Mouse (Mus musculus): Measurements from ENCODE around the gene Zkscan16.

Zkscan16 gene

DNA sequence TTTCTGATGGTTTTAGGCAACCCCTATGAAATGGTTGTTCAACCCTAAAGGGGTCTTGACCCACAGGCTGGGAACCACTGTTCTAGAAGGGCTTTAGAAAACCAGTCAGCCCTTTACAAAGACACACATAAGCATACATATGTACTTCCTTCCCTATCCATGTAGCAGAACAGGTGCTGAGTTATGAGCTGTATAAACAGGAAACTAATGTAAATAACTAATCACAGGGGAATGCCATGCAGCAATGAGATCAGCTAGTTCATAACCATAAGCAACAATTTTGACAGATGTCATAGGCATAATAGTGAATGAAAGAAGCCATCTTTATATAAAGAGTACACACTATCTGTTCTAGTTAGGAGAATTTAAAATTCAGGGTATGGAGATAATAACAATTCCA, 1.8 kb upstream of the Zkscan16 start:
- DNase-seq (ENCODE audit: low spot score) = no peak

DNA sequence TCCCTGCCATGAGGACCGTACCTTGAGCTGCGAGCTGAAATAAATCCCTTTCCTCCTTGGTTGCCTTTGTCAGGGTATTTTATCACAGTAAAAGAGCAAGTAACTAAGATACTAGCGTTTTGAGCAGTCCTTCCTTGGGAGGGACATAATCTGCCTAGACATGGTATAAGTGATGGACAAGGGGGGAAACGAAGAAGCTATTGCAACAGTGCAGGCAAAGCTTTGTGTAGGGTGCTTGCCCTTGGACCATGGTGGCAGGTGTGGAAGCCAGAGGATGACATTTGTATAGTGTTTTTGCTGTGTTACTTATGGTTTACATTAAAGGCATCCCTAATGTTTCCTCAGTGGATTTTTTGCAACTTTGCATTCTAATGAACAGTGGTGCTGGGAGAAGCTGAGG, 486 bp upstream of the Zkscan16 start:
- DNase-seq (ENCODE audit: low spot score) = no peak

DNA sequence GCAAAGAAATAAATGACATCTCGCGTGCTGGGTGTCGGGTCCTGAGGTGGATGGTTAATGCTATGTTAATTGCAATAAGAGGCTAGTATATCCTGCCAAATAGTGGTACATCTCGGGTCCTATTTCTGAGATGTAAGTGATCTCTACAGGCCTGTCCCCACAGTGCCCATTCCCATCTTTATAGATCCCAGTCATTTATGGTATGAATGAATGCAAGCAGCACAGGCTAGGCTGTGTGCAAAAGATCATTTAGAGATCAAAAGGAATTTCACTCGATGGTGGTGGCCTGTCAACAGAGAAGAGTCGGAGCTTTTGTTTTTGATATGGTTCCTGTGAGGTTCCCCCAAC, 752 bp downstream of the Zkscan16 start:
- no peak for DNase-seq (ENCODE audit: low spot score)

DNA sequence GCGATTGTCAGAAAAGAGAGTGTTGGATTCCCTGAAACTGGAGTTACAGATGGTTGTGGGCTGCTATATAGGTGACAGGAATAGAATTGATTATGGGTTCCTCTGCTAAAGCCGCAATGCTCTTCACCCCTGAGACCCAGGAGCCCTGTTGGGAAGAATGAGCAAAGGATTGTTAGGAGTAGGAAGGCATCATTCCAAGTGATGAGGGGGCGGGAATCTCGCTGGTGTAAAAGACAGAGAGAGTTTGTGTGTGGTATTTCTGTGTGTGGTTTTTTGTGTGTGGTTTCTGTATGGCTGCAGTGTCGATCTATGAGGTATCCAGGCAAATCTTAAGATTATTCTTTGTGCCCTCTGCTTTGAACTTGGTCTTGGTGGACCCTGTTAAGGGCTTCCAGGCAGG, 1.3 kb downstream of the Zkscan16 start:
- no peak for DNase-seq (ENCODE audit: low spot score)

DNA sequence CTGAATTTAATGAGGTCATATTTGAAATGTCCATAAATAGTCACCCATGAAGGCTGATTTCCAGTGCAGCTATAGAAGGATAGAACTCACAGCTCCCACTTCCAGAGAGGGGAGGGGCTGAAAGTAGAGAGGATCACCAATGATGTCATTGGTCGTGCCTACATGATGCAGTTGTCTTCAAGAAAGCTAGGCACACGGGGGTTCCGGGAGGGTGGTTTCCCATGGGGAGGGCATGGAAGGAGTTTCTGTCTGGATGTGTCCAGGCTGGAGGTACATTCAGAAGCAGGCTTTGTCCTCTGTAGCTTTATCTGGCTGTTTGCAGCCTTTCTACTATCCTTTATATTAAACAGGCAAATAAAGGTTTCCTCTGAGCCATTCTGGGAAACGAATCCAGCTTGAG, 5.0 kb downstream of the Zkscan16 start:
- no peak for DNase-seq (ENCODE audit: low spot score)

DNA sequence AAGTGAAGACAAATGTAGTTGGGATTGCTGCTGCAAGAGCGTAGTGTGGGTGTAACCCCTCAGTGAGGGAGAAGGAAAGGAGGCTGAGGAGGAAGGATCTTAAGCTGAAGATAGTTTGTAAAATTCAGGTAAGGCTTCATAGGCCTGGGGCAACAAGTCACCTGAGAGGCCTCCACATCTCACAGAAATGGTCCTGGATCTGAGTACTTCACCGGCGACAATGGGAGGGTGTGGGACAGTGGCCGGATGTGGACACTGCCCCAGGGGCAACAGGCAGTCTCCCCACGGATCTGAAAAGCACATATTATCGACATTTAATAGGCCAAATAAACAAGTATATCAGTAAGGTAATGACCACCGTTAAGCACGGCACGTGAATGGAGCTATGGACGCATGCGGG, 9.2 kb downstream of the Zkscan16 start:
- no peak for DNase-seq (ENCODE audit: low spot score)

DNA sequence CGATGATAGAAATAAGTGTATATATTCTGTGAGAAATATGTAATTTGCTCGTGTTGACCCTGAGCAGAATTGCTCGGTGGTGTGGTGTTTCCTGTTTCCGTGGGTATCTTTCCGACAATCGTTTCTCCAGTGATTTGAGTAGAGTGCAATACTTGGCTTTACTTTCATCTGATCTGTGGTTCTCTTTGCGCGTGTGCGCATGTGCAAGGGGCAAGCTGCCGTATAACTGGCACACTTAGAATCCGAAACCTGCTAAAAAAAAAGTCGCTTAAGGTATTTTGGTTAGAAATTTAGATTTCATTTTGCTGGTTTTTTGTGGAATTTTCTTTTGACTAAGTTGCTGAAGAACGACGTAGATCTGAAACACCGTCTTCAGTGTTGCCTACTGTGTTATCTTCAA, 18.3 kb downstream of the Zkscan16 start:
- no peak for DNase-seq (ENCODE audit: low spot score)

DNA sequence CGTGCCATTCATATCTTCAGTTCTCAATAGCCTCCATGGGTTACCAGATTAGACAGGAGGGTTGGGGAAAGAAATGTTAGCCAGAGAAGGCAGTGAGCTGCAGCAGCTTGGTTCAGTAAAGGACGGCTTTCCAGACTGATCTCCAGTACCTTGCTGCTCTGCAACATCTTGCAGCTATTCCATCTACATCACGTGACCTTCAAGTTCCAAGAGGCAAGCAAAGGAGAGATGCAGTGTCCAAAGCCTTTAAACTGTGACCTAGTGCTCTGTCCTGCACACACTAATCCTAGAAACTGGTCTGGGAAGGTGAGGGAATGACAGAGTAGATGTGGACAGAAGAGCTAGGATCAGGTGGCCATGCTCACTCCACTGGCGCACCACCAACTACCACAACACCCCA, 19.8 kb downstream of the Zkscan16 start:
- no peak for DNase-seq (ENCODE audit: low spot score)

DNA sequence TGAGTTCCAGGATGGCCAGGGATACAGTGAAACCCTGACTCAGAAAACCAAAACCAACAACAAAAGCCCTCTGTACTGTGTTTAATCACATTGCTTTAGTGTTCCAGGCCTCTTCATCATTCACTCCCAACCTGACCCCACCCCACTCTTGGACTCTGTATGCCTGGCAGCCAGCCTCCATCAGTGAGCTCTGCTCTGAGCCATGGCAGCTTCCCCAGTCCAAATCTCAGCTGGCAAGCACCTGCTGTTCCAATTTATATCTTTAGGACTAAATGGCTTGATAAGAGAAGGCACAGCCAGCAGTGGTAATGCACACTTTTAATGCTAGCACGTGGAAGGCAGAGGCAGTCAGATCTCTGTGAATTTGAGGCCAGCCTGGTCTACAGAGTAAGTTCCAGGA, 21.7 kb downstream of the Zkscan16 start:
- DNase-seq (ENCODE audit: low spot score) = no peak

DNA sequence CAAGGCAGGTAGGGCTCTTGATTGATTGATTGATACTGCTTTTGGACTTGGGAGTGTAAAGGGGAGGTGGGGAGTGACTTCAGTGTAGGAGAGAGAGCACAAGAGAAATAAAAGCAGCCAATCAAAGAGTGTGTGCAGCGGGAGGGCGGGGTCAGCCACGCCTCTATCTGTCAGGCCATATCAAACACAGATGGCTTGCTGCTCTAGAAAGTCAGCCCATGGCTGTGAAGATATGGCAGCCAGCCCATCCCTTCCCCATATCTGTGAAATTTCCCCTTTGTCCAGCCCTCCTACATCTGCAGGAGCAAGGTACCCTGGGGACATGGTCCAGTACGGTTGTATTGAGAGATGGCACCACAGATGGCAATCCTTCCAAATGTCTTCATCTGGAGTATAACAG, 27.2 kb downstream of the Zkscan16 start:
- DNase-seq (ENCODE audit: low spot score) = no peak

DNA sequence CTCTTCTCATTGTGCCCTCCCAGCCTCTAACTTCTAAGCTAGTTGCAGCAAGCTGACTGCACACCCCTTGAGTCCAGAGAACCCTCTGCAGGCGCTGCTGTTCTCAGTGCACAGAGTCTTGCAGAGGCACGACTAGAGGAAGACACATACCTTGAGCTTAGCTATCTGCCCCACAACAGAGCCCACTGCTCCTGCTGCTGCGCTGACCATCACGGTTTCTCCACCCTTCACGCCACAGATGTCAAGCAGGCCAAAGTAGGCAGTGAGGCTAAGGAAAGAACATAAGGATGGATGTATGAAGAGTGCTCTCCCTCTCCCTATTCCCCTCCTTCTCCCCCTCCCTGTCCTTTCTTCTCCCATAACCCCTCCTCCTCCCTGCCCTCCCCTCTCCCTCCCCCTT, 32.3 kb downstream of the Zkscan16 start:
- no peak for DNase-seq (ENCODE audit: low spot score)

DNA sequence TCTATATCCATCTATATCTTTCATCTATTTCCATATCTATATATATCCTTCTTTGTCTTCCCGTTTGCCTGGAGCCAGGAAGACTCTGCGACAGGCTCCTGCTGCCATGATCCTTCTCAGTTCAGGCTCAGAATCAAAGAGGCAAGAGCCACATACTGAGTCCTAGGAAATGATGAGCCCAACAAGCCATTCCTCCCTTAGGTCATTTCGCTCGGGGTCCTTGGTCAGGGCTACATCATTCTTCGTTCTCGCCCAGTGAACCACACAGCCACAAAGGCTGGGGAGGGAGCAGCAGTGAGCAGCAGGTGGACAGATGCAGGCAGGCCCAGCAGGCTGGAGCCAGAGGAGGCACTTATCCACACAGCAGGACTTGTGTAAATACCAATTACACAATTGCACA, 38.0 kb downstream of the Zkscan16 start:
- DNase-seq (ENCODE audit: low spot score) = no peak

DNA sequence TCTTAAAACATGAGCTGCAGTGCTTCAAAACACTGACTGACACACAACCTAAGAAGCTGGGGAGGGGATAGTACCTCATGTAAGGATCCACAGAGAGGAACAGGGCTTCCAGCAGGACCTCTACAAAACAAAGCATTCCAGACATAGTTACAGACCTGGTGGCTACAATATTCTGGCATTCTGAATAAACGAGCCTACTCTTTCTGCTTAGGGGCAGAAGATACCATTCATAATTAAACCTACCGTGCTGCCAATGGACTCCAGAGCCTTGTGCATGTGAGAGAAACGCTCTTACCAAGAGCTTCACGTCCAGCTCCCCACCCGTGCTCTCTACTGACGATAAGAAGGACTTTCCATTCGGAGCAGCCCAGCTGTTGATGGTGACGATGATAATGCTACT, 39.4 kb downstream of the Zkscan16 start:
- DNase-seq (ENCODE audit: low spot score) = no peak

DNA sequence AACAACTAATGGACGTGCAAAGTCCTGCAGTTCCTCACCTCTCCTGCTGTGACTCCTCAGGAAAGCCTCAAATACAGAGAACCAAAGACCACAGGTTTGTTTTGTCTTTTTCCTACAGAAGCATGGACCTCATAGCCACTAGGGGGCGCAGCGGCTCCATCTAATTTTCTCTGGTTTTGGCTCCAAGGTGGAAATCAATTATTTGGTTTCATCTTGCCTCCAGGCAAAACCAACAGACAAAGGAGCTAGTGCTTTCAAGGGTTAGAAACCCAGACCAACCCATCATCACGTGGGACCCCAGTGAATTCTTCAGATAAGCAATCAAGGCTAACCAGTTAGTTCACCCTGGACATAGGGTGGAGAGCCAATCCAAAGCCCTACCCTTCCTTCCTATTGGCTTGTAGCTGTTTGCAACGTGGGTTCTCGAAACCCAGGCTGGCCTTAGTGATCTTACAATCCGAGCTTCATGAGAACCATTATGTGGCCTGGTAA, 41.8 kb downstream of the Zkscan16 start:
- DNase-seq (ENCODE audit: low spot score) = peak; percentile 67

DNA sequence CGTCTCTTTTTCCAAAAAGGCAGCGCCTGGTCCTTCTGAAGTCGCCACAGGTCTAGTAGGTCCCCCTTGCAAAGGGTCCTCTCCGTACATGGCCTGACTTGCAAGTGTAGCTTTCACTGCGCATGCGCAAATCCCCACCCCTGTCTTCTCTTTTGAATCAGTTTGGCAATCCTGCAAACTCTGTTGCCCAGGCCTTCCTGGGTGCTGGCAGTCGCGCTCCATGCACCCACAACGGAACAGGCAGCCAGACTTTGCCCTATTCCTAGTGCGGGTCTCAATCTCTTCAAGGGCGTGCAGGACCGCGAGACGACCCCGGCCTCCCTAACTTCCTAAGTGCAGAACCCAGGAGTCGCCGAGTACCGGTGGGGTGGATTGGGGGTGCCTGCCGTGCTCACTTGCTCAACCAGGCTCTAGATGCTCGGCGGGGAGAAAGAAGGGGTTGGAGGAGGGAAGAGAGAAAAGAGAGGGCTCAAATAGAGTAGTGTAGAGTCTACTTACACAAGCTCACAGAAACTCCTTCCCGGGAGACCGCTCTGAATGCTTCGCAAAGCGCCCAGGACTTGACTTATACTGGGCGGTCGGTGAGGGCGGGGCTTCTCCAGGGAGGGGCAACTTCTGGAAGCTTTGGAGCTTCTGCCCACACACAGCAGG, 43.2 kb downstream of the Zkscan16 start, which contains the start of gene Ptgr1:
Ptgr1 (minus strand) TSS at position 580 of the 651 bp plus-strand sequence.
- peak; percentile 85 for DNase-seq (ENCODE audit: low spot score)

DNA sequence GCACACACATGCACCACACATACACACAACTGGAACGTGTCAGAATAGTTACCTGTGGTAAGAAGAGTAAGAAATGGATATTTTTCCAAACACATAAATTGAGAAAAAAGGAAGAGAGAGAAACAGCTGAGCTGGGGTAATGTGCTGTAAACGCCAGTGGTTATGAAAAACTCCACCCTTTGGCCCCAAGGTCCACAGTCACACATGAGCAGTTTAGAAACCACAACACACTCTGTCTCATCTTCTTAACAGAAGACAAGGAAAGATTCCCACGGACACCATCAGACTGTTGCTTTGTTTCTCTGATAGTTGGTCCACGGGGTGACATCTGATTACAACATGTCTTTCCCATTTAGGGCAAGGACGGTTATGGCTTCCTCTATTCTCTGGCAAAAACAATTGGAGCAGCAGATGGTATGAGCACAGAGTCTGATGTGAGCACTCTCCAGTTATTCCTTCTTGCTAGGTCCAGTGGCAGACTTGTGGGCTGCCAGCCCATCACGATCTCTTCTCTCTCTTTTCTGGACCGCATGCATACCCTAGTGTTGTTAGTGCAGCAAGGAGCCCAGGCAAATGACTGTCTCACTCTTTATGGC, 46.0 kb downstream of the Zkscan16 start:
- no peak for DNase-seq (ENCODE audit: low spot score)

DNA sequence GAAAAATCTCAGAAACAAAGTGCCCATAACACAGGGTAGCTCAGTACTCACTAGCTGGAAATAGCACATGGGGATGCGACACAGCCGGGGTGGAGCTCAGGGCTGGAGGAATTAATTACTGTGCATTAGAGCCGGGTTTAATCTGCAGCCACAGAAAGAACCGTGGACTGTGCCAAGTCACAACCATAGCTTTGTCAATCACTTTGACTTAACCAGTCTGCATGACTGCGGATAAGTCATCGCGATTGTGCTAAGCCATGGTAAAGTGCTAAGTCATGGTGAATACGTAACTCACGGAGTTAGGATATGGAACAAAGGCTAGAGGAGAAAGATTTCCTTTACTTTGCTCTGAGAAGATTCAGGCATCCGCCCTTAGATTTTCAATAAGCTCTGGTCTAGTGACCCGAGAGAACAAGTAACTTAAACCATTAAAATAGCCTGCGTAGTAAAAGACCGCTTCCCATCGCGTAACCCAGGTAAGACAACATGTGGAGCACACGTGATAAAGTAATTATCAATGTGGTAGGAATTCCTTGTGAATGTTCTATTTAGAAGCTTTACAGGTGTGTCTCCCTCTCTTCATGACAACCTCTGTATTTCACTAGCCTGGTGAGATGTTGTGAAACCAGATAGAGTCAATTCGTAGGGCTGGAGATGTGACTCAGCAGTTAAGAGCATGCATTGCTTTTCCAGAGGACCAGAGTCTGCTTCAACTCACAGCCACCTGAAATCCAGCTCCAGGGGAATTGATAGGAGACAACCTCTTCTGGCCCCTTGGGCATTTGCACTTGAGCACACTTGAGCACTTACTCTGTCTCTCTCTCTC, 47.4 kb downstream of the Zkscan16 start:
- DNase-seq (ENCODE audit: low spot score) = no peak

DNA sequence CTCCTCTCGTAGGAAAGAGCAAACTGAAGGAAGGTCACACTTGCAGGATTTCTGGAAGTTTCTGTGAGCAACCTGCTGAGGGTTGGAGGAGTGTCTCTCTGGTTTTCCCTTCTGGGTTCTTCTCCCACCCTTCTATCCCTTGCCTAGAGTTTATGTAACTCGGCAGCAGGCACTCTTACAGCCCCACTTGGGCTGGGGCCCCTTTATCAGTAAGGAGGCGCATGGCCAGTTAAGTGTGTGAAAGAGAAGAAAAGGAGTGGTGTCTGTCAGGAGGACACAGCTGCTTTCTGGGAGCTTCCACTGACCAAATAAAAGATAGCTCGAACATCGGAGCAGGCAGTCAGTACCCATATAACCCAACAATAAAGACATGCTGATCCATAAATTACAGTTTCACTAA, 48.8 kb downstream of the Zkscan16 start:
- no peak for DNase-seq (ENCODE audit: low spot score)

DNA sequence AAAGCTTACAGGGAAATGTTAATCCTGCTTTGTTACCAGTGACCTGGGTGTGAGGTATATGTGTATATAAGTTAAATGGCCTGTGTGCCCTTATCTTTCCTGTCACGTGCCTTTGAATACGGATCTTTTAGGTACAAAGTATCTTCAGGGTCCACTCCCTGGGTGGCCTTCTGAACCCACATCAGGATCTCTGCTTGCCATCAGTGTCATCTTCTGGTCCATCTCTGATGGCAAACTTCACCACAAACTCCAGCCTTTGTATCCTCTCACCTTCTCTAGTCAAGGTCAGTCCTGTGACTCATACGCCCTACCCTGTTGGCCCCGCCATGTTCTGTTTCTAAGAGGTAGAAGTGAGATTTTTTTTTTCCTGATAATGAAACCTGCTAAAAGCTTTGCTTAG, 51.3 kb downstream of the Zkscan16 start, which contains the start of gene Dnajc25:
Dnajc25 (plus strand) TSS at position 301 of the 400 bp plus-strand sequence.
- DNase-seq (ENCODE audit: low spot score) = no peak

DNA sequence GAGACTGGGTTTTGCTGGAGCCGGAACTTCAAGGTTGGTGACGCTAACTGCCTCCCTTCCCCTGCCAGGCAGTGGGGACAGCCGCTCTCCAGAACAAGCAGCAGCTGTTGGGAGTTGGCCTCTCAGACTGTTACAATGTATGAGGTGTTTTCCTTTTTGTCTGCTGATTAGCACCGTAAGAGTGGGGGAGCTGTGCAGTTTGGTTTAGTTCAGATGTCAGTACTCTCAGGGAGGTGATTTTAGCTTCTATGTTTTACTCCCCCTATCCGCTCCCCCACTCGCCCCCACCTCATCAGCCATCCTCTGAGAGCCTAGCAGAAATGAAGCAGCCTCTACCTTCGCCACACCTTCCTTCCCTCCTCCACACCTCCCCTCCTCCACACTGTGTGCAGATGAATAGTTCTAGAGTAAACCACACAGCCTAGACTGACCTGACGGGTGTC, 51.8 kb downstream of the Zkscan16 start:
- no peak for DNase-seq (ENCODE audit: low spot score)

DNA sequence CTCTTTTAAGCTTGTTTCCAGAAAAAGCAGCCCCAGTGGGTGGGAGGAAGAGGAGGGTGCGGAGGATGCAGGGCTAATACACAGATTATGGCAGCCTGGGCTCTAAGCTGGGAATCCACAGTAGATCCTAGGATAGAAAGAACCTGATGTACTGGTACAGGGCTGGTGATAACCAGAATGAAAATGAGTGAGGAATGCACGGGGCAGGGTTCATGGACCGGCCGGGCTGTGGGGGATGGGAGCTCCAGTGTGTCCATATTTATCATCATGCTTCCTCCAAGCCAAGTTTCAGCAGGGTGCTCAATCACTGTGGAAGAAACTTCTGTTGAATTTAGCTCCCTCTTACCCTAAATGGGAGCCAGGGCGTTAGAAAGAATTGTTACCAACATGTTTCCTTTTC, 53.7 kb downstream of the Zkscan16 start:
- no peak for DNase-seq (ENCODE audit: low spot score)

DNA sequence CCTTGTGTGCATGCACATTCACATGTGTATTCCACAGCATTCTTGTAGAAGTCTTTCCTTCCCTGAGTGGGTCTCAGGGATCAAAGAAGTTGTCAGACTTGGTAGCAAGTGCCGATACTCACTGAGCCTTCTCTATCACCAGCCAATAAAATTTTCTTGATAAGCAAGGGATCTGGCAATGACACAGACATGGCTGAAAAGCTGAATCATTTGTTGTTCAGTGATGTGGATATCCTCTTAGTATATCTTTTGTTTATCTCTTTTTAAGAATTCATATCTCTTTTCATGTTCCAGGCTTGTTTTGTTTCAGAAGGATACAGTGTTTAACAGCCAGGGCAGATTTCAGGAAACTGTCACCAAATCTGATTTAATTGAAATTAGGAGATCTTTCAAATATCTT, 55.3 kb downstream of the Zkscan16 start:
- DNase-seq (ENCODE audit: low spot score) = no peak

DNA sequence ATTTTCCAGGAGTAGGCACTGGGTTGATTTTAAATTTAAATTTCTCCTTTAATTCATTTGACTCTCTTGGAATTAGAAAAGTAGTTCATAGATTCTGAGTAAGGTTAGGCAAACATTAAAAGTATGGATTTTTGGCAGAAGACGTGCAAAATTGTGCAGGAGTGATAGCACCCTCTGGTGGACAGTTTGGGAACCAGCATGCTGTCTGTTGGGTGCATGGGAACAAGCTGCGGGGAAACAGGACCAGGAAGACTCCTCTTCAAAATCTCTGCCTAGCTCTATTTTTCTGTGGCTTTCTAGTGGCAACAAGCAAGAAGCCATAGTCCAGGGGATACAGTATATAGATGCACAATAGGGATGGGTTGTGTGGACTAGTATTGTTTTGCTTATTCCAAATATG, 56.3 kb downstream of the Zkscan16 start:
- peak; percentile 37 for DNase-seq (ENCODE audit: low spot score)
